Mouse (Mus musculus) intestine, embryonic 14.5 days (tissue): Measurements from ENCODE around the gene Atxn1. TPM values are rescaled to one million over a fixed set of nuclear protein-coding genes. Genes with fewer than 3 reads are reported as not detected.

Experiments
- ATAC-seq: fragments of 200-750 bp; cut with Nextera tagmentation; replicated peaks from 2 replicates; pipeline ENCODE4 v1.8.0; 2017; ENCODE audit warnings: low read depth, moderate number of reproducible peaks, moderate TSS enrichment, moderate library complexity; ENCODE audit not compliant: low FRiP score, low TSS enrichment
- DNase-seq: peaks from one replicate; pipeline ENCODE4 v3.0.0-alpha.2; 2018; ENCODE audit warnings: low spot score
- H3K27ac ChIP-seq: fragments of 300-500 bp; sonication (generic); 2 replicates; pipeline ENCODE4 v1.5.1; 2014; ENCODE audit warnings: low read depth, mild to moderate bottlenecking, control low read depth
- H3K27me3 ChIP-seq: fragments of 300-500 bp; sonication (generic); replicated peaks from 2 replicates; pipeline ENCODE4 v1.6.1; 2014; ENCODE audit warnings: low read length, control low read depth; ENCODE audit not compliant: control insufficient read depth, insufficient read depth
- H3K36me3 ChIP-seq: fragments of 300-500 bp; sonication (generic); 2 replicates; pipeline ENCODE4 v1.6.1; 2014; ENCODE audit warnings: low read length, control low read depth; ENCODE audit not compliant: control insufficient read depth, insufficient read depth
- H3K4me1 ChIP-seq: fragments of 300-500 bp; sonication (generic); replicated peaks from 2 replicates; pipeline ENCODE4 v1.6.1; 2014; ENCODE audit warnings: low read length, control low read depth, mixed read lengths; ENCODE audit not compliant: control insufficient read depth, insufficient read depth
- H3K4me2 ChIP-seq: fragments of 300-500 bp; sonication (generic); 2 replicates; pipeline ENCODE4 v1.6.1; 2014; ENCODE audit warnings: low read length
- H3K4me3 ChIP-seq: fragments of 300-500 bp; sonication (generic); 2 replicates; pipeline ENCODE4 v1.5.1; 2014; ENCODE audit warnings: low read depth, low read length, control low read depth, mixed read lengths
- H3K9ac ChIP-seq: fragments of 300-500 bp; sonication (generic); 2 replicates; pipeline ENCODE4 v1.6.1; 2014; ENCODE audit warnings: mild to moderate bottlenecking, low read length
- H3K9me3 ChIP-seq: fragments of 300-500 bp; sonication (generic); 2 replicates; pipeline ENCODE4 v1.6.1; 2016; ENCODE audit warnings: low read length, control low read depth; ENCODE audit not compliant: control insufficient read depth
- WGBS: fragments of 180-500 bp; shearing (Covaris S2); extraction: QIAGEN DNeasy Blood & Tissue Kit; methylation state at CpG from one replicate; pipeline ENCODE4 v1.1.7; 2014; 5-methylcytosine and 5-hydroxymethylcytosine counted together
- polyA plus RNA-seq: library from polyadenylated mRNA; unstranded; fragments of >200 nt; fragmentation: Nextera tagmentation; extraction: Ambion mirVana; gene quantifications from 2 replicates; pipeline ENCODE4 v1.2.1, GENCODE M21; 2014

The Atxn1 gene
- polyA plus RNA-seq, 1 experiment from 2014 or later = 4.8 TPM

GRCm38 (mm10) chr13:45854531-45854930, 110.3 kb downstream of the Atxn1 start:
- Histone ChIP-seq H3K4me1 (peaks cover 6% of the 10 kb centered on the region; the same call in 1 of the 2 replicates), H3K27me3 (no peaks in the 10 kb centered on the region)
- WGBS = 82% methylated on average over 5 of the region's 5 CpGs

GRCm38 (mm10) chr13:45853691-45854090, 111.1 kb downstream of the Atxn1 start:
- Histone ChIP-seq H3K36me3 (no peaks in the 10 kb centered on the region), H3K27me3 (no peaks in the 10 kb centered on the region), H3K9me3 (no peaks in the 10 kb centered on the region), H3K27ac (no peak overlapping the region), H3K4me2 (no peak overlapping the region), H3K4me1 (no peaks in the 10 kb centered on the region), H3K9ac (no peak overlapping the region), H3K4me3 (no peak overlapping the region)
- ATAC-seq (no peak), DNase-seq (no peak)
- 76% methylated on average over 6 of the region's 6 CpGs for WGBS

More at GRCm38 (mm10) chr13:45854531-45854930, 110.3 kb downstream of the Atxn1 start:
- Histone ChIP-seq H3K9me3 (no peaks in the 10 kb centered on the region), H3K36me3 (no peaks in the 10 kb centered on the region), H3K4me3 (no peak overlapping the region), H3K27ac (no peak overlapping the region), H3K4me2 (no peak overlapping the region), H3K9ac (no peak overlapping the region)
- DNase-seq (no peak), ATAC-seq (no peak)

GRCm38 (mm10) chr13:45852288-45852687, 112.5 kb downstream of the Atxn1 start:
- Histone ChIP-seq H3K27ac (no peak overlapping the region), H3K9me3 (no peaks in the 10 kb centered on the region), H3K4me3 (no peak overlapping the region), H3K4me1 (no peaks in the 10 kb centered on the region), H3K9ac (no peak overlapping the region), H3K36me3 (no peaks in the 10 kb centered on the region), H3K4me2 (no peak overlapping the region), H3K27me3 (no peaks in the 10 kb centered on the region)
- DNase-seq (no peak), ATAC-seq (no peak)
- WGBS = 79% methylated on average over 2 of the region's 2 CpGs

GRCm38 (mm10) chr13:45851746-45852145, 113.1 kb downstream of the Atxn1 start:
- Histone ChIP-seq H3K9ac (no peak overlapping the region), H3K27me3 (no peaks in the 10 kb centered on the region), H3K36me3 (no peaks in the 10 kb centered on the region), H3K4me1 (no peaks in the 10 kb centered on the region), H3K4me3 (no peak overlapping the region), H3K9me3 (no peaks in the 10 kb centered on the region), H3K4me2 (no peak overlapping the region), H3K27ac (no peak overlapping the region)
- ATAC-seq (no peak), DNase-seq (no peak)
- 77% methylated on average over 2 of the region's 2 CpGs for WGBS

- no peaks in the 10 kb centered on the region for H3K9me3 ChIP-seq
- 87% methylated on average over 4 of the region's 4 CpGs for WGBS
- no peak overlapping the region for H3K27ac ChIP-seq
- DNase-seq (no peak), ATAC-seq (no peak)
- no peak overlapping the region for H3K4me2 ChIP-seq
- H3K4me3 ChIP-seq = no peak overlapping the region
- no peaks in the 10 kb centered on the region for H3K36me3 ChIP-seq
- H3K9ac ChIP-seq = no peak overlapping the region
- H3K4me1 ChIP-seq = no peaks in the 10 kb centered on the region
- H3K27me3 ChIP-seq = no peaks in the 10 kb centered on the region
Observed at GRCm38 (mm10) chr13:45851156-45851555, 113.7 kb downstream of the Atxn1 start.

- Histone ChIP-seq H3K9me3 (no peaks in the 10 kb centered on the region), H3K4me2 (no peak overlapping the region), H3K27ac (no peak overlapping the region), H3K27me3 (no peaks in the 10 kb centered on the region), H3K9ac (no peak overlapping the region), H3K36me3 (no peaks in the 10 kb centered on the region), H3K4me3 (no peak overlapping the region), H3K4me1 (no peaks in the 10 kb centered on the region)
- DNase-seq = no peak
- 81% methylated on average over 5 of the region's 5 CpGs for WGBS
- no peak for ATAC-seq
Observed at GRCm38 (mm10) chr13:45850181-45850974, 114.4 kb downstream of the Atxn1 start.

- ATAC-seq (no peak), DNase-seq (no peak)
- Histone ChIP-seq H3K4me2 (no peak overlapping the region), H3K9ac (no peak overlapping the region), H3K27ac (no peak overlapping the region), H3K9me3 (no peaks in the 10 kb centered on the region), H3K27me3 (no peaks in the 10 kb centered on the region), H3K4me3 (no peak overlapping the region), H3K36me3 (no peaks in the 10 kb centered on the region), H3K4me1 (no peaks in the 10 kb centered on the region)
- WGBS = 85% methylated on average over 7 of the region's 7 CpGs
Observed at GRCm38 (mm10) chr13:45849145-45850023, 115.4 kb downstream of the Atxn1 start.

GRCm38 (mm10) chr13:45842511-45843055, 122.2 kb downstream of the Atxn1 start:
- Histone ChIP-seq H3K4me2 (no peak overlapping the region), H3K36me3 (no peaks in the 10 kb centered on the region), H3K4me1 (no peaks in the 10 kb centered on the region), H3K9ac (no peak overlapping the region), H3K27me3 (no peaks in the 10 kb centered on the region), H3K9me3 (no peaks in the 10 kb centered on the region), H3K4me3 (no peak overlapping the region), H3K27ac (no peak overlapping the region)
- no peak for ATAC-seq
- WGBS = 64% methylated on average over 5 of the region's 5 CpGs
- DNase-seq = no peak
